Mouse (Mus musculus): ENCODE measurements around the gene Agrp. TPM values are rescaled to one million over a fixed set of nuclear protein-coding genes. Genes with fewer than 3 reads are reported as not detected.
A peak's percentile ranks its signal among the peaks of the same experiment; 100 is the strongest.

The Agrp gene
- 1.5 and 1.7 TPM in 2 replicates for polyA plus RNA-seq (2016; fragmentation: Nextera tagmentation; extraction: Ambion mirVana)

- Histone ChIP-seq H3K4me2 (replicated peaks) (peak within 1 kb of the TSS; percentile 88), H3K4me3 (peak within 1 kb of the TSS; percentile 68), H3K27me3 (no peaks in the 10 kb centered on the region), H3K36me3 (no peaks in the 10 kb centered on the region), H3K9ac (peak within 1 kb of the TSS; percentile 98), H3K9me3 (no peaks in the 10 kb centered on the region), H3K4me1 (peaks cover 23% of the 10 kb centered on the region), H3K27ac (peak within 1 kb of the TSS; percentile 100)
- under 1% methylated on average over 55 of the region's 63 CpGs for WGBS
- ATAC-seq (ENCODE audit: insufficient number of reproducible peaks, insufficient read depth, low FRiP score, low TSS enrichment), result peak; percentile 12; the same call in 1 of the 2 replicates
These were observed at the start of gene Agrp for GRCm38 (mm10) chr8:105636963-105637510. Agrp (minus strand) TSS chr8:105637393.

- no peak overlapping the region for H3K9ac ChIP-seq
- no peak overlapping the region for H3K27ac ChIP-seq
- H3K4me2 ChIP-seq (replicated peaks), result no peak overlapping the region
- ATAC-seq (ENCODE audit: insufficient number of reproducible peaks, insufficient read depth, low FRiP score, low TSS enrichment), result no peak
- H3K27me3 ChIP-seq, result no peaks in the 10 kb centered on the region
- no peaks in the 10 kb centered on the region for H3K4me1 ChIP-seq
- H3K9me3 ChIP-seq, result no peaks in the 10 kb centered on the region
- H3K36me3 ChIP-seq, result peaks cover 24% of the 10 kb centered on the region
- WGBS, result 66% methylated on average over 6 of the region's 6 CpGs
- H3K4me3 ChIP-seq, result no peak overlapping the region
These were observed 49.4 kb upstream of the Agrp start for GRCm38 (mm10) chr8:105686551-105686950.

- no peaks in the 10 kb centered on the region for H3K27me3 ChIP-seq
- 12% methylated on average over 26 of the region's 26 CpGs for WGBS
- peak within 1 kb of the TSS; percentile 36 for H3K4me2 ChIP-seq (replicated peaks)
- H3K27ac ChIP-seq, result no peak within 1 kb of the TSS
- no peaks in the 10 kb centered on the region for H3K4me1 ChIP-seq
- H3K9me3 ChIP-seq, result no peaks in the 10 kb centered on the region
- H3K9ac ChIP-seq, result no peak within 1 kb of the TSS
- ATAC-seq (ENCODE audit: insufficient number of reproducible peaks, insufficient read depth, low FRiP score, low TSS enrichment), result no peak
- H3K4me3 ChIP-seq, result no peak within 1 kb of the TSS
- peaks cover 31% of the 10 kb centered on the region for H3K36me3 ChIP-seq
These were observed 48.7 kb upstream of the Agrp start, which contains the start of gene Carmil2 for GRCm38 (mm10) chr8:105685796-105686308. Carmil2 (plus strand) TSS chr8:105686274.

- 68% methylated on average over 7 of the region's 7 CpGs for WGBS
- no peaks in the 10 kb centered on the region for H3K9me3 ChIP-seq
- H3K27ac ChIP-seq, result no peak overlapping the region
- no peak overlapping the region for H3K4me2 ChIP-seq (replicated peaks)
- no peaks in the 10 kb centered on the region for H3K27me3 ChIP-seq
- peaks cover 36% of the 10 kb centered on the region for H3K36me3 ChIP-seq
- no peak overlapping the region for H3K9ac ChIP-seq
- no peak for ATAC-seq (ENCODE audit: insufficient number of reproducible peaks, insufficient read depth, low FRiP score, low TSS enrichment)
- H3K4me1 ChIP-seq, result no peaks in the 10 kb centered on the region
- H3K4me3 ChIP-seq, result no peak overlapping the region
These were observed 48.1 kb upstream of the Agrp start for GRCm38 (mm10) chr8:105685325-105685724.

- Histone ChIP-seq H3K9me3 (no peaks in the 10 kb centered on the region), H3K4me1 (no peaks in the 10 kb centered on the region), H3K27me3 (no peaks in the 10 kb centered on the region), H3K4me3 (no peak overlapping the region), H3K36me3 (peaks cover 85% of the 10 kb centered on the region), H3K27ac (no peak overlapping the region), H3K9ac (no peak overlapping the region), H3K4me2 (replicated peaks) (no peak overlapping the region)
- no peak for ATAC-seq (ENCODE audit: insufficient number of reproducible peaks, insufficient read depth, low FRiP score, low TSS enrichment)
- WGBS, result 90% methylated on average over 1 of the region's 1 CpGs
These were observed 40.7 kb upstream of the Agrp start for GRCm38 (mm10) chr8:105677891-105678290.

GRCm38 (mm10) chr8:105661167-105661566, 24.0 kb upstream of the Agrp start:
- Histone ChIP-seq H3K9me3 (no peaks in the 10 kb centered on the region), H3K27me3 (no peaks in the 10 kb centered on the region), H3K4me2 (replicated peaks) (no peak overlapping the region), H3K4me3 (no peak overlapping the region), H3K9ac (no peak overlapping the region), H3K27ac (no peak overlapping the region), H3K4me1 (no peaks in the 10 kb centered on the region), H3K36me3 (peaks cover 22% of the 10 kb centered on the region)
- 72% methylated on average over 3 of the region's 3 CpGs for WGBS
- ATAC-seq (ENCODE audit: insufficient number of reproducible peaks, insufficient read depth, low FRiP score, low TSS enrichment), result no peak

GRCm38 (mm10) chr8:105657641-105658040, 20.4 kb upstream of the Agrp start:
- Histone ChIP-seq H3K4me3 (no peak overlapping the region), H3K4me1 (no peaks in the 10 kb centered on the region), H3K36me3 (peaks cover 15% of the 10 kb centered on the region), H3K27ac (no peak overlapping the region), H3K9ac (no peak overlapping the region), H3K27me3 (no peaks in the 10 kb centered on the region), H3K9me3 (no peaks in the 10 kb centered on the region), H3K4me2 (replicated peaks) (no peak overlapping the region)
- no peak for ATAC-seq (ENCODE audit: insufficient number of reproducible peaks, insufficient read depth, low FRiP score, low TSS enrichment)

GRCm38 (mm10) chr8:105648929-105649328, 11.7 kb upstream of the Agrp start:
- Histone ChIP-seq H3K4me2 (replicated peaks) (no peak overlapping the region), H3K36me3 (peaks cover 41% of the 10 kb centered on the region), H3K4me3 (no peak overlapping the region), H3K27ac (no peak overlapping the region), H3K4me1 (no peaks in the 10 kb centered on the region), H3K9ac (no peak overlapping the region), H3K27me3 (no peaks in the 10 kb centered on the region), H3K9me3 (no peaks in the 10 kb centered on the region)
- 97% methylated on average over 1 of the region's 1 CpGs for WGBS
- no peak for ATAC-seq (ENCODE audit: insufficient number of reproducible peaks, insufficient read depth, low FRiP score, low TSS enrichment)

- Histone ChIP-seq H3K27me3 (no peaks in the 10 kb centered on the region), H3K36me3 (peaks cover 27% of the 10 kb centered on the region)
- WGBS, result 96% methylated on average over 1 of the region's 1 CpGs
These were observed 8.0 kb upstream of the Agrp start for GRCm38 (mm10) chr8:105645205-105645604.

GRCm38 (mm10) chr8:105640511-105640910, 3.3 kb upstream of the Agrp start:
- Histone ChIP-seq H3K9ac (no peak overlapping the region), H3K4me3 (no peak overlapping the region), H3K4me2 (replicated peaks) (no peak overlapping the region), H3K4me1 (peaks cover 18% of the 10 kb centered on the region), H3K9me3 (no peaks in the 10 kb centered on the region), H3K27ac (no peak overlapping the region), H3K27me3 (no peaks in the 10 kb centered on the region), H3K36me3 (peaks cover 13% of the 10 kb centered on the region)
- ATAC-seq (ENCODE audit: insufficient number of reproducible peaks, insufficient read depth, low FRiP score, low TSS enrichment), result no peak
- 89% methylated on average over 2 of the region's 2 CpGs for WGBS

More at GRCm38 (mm10) chr8:105645205-105645604, 8.0 kb upstream of the Agrp start:
- Histone ChIP-seq H3K4me1 (no peaks in the 10 kb centered on the region), H3K4me3 (no peak overlapping the region), H3K9ac (no peak overlapping the region), H3K27ac (no peak overlapping the region), H3K9me3 (no peaks in the 10 kb centered on the region), H3K4me2 (replicated peaks) (no peak overlapping the region)
- no peak for ATAC-seq (ENCODE audit: insufficient number of reproducible peaks, insufficient read depth, low FRiP score, low TSS enrichment)

- 69% methylated on average over 1 of the region's 1 CpGs for WGBS
- Histone ChIP-seq H3K4me3 (no peak overlapping the region), H3K36me3 (peaks cover 7% of the 10 kb centered on the region), H3K9me3 (no peaks in the 10 kb centered on the region), H3K27ac (no peak overlapping the region), H3K27me3 (no peaks in the 10 kb centered on the region), H3K4me2 (replicated peaks) (no peak overlapping the region), H3K9ac (no peak overlapping the region), H3K4me1 (peaks cover 23% of the 10 kb centered on the region)
- no peak for ATAC-seq (ENCODE audit: insufficient number of reproducible peaks, insufficient read depth, low FRiP score, low TSS enrichment)
These were observed 2.6 kb upstream of the Agrp start for GRCm38 (mm10) chr8:105639835-105640234.

GRCm38 (mm10) chr8:105638510-105638909, 1.3 kb upstream of the Agrp start:
- H3K9ac ChIP-seq, result peak overlapping the region; percentile 30; the same call in 1 of the 2 replicates
- H3K27me3 ChIP-seq, result no peaks in the 10 kb centered on the region
- 83% methylated on average over 4 of the region's 4 CpGs for WGBS
- H3K4me1 ChIP-seq, result peaks cover 23% of the 10 kb centered on the region
- H3K4me2 ChIP-seq (replicated peaks), result peak overlapping the region; percentile 88
- no peaks in the 10 kb centered on the region; the same call in 1 of the 2 replicates for H3K36me3 ChIP-seq
- H3K9me3 ChIP-seq, result no peaks in the 10 kb centered on the region
- peak overlapping the region; percentile 68 for H3K4me3 ChIP-seq
- ATAC-seq (ENCODE audit: insufficient number of reproducible peaks, insufficient read depth, low FRiP score, low TSS enrichment), result no peak
- no peak overlapping the region for H3K27ac ChIP-seq

Data from embryonic facial prominence, embryonic 12.5 days (tissue).